In genomic region chr3:109248801-109249200, GRCm38 (mm10) we compare ENCODE assay signal across 24 mouse cellular contexts.
A peak's percentile ranks its signal among the peaks of the same experiment; 100 is the strongest.
DNase-seq lines count a peak whose midpoint lies in the region; ATAC-seq lines count a peak whose summit lies in the region.
"Had no signal": no experiment of that assay in that cellular context is flagged by ENCODE, and none has a peak within 500 bp of the region (broad histone marks: within the 10 kb centered on the region; RNA-seq: fewer than 3 reads in every experiment).

No protein-coding gene starts in this region.

- H3K4me1 ChIP-seq in heart, embryonic 12.5 days (replicated peaks), result peaks cover 16% of the 10 kb centered on the region
- H3K4me1 ChIP-seq: kidney, embryonic 15.5 days; midbrain, embryonic 15.5 days; neural tube, embryonic 12.5 days had no signal

- H3K4me2 ChIP-seq in heart, embryonic 12.5 days, result no peak overlapping the region
- H3K4me2 ChIP-seq: hindbrain, embryonic 12.5 days; kidney, embryonic 15.5 days; limb, embryonic 13.5 days; liver, embryonic 12.5 days; midbrain, embryonic 15.5 days; neural tube, embryonic 12.5 days had no signal

- DNase-seq in heart, adult 11 months, result peak; percentile 92
- peak; percentile 28 to 35 for DNase-seq in left cerebral cortex, postnatal 36 days (ENCODE audit: low spot score in 2 of 2)
- DNase-seq in left cerebral cortex, postnatal 4 days, result no peak
- DNase-seq in Muller cell, postnatal 12 days (ENCODE audit: inconsistent ontology term), result peak; percentile 67
- peak; percentile 81 for DNase-seq in brain, adult 2 months (ENCODE audit: low read depth, low spot score)
- no peak for DNase-seq in lung, postnatal 36 days
- DNase-seq in lung, postnatal 14 days, result no peak
- DNase-seq: adrenal gland, postnatal 25 days; cerebellum, adult 11-12 months; cerebellum, postnatal 10 days; forebrain, postnatal 0 days; gastrocnemius, postnatal 14 days; heart, postnatal 10 days; lung, adult 18-20 months; retina, postnatal 1 day; spleen, adult 18-20 months had no signal

- H3K4me3 ChIP-seq in heart, embryonic 12.5 days, result no peak overlapping the region
- H3K4me3 ChIP-seq: embryonic facial prominence, embryonic 10.5 days; hindbrain, embryonic 12.5 days; kidney, embryonic 15.5 days; limb, embryonic 13.5 days; liver, embryonic 12.5 days; midbrain, embryonic 15.5 days; neural tube, embryonic 12.5 days had no signal

- H3K36me3 ChIP-seq in heart, embryonic 12.5 days, result no peaks in the 10 kb centered on the region
- H3K36me3 ChIP-seq: embryonic facial prominence, embryonic 10.5 days; hindbrain, embryonic 12.5 days; kidney, embryonic 15.5 days; limb, embryonic 13.5 days; liver, embryonic 12.5 days; midbrain, embryonic 15.5 days; neural tube, embryonic 12.5 days had no signal

- no peak for ATAC-seq in heart, embryonic 12.5 days (ENCODE audit: insufficient number of reproducible peaks, low FRiP score)
- ATAC-seq: forebrain, postnatal 0 days; liver, embryonic 12.5 days; midbrain, embryonic 15.5 days had no signal

- intact Hi-C loops in left cerebral cortex, postnatal 36 days (cut with DNase I), result no loop called here
- intact Hi-C loops in left cerebral cortex, postnatal 4 days (cut with DNase I), result no loop called here

- H3K27me3 ChIP-seq in heart, embryonic 12.5 days (replicated peaks), result no peaks in the 10 kb centered on the region
- H3K27me3 ChIP-seq: hindbrain, embryonic 12.5 days; kidney, embryonic 15.5 days; limb, embryonic 13.5 days; liver, embryonic 12.5 days; midbrain, embryonic 15.5 days; neural tube, embryonic 12.5 days had no signal

- no peak overlapping the region for H3K27ac ChIP-seq in heart, embryonic 12.5 days (ENCODE audit: poor library complexity, severe bottlenecking)
- H3K27ac ChIP-seq: embryonic facial prominence, embryonic 10.5 days; hindbrain, embryonic 12.5 days; limb, embryonic 13.5 days; liver, embryonic 12.5 days; midbrain, embryonic 15.5 days; neural tube, embryonic 12.5 days had no signal

- peaks cover 6% of the 10 kb centered on the region for H3K9me3 ChIP-seq in heart, embryonic 12.5 days (replicated peaks)
- H3K9me3 ChIP-seq: hindbrain, embryonic 12.5 days; kidney, embryonic 15.5 days; liver, embryonic 12.5 days; midbrain, embryonic 15.5 days; neural tube, embryonic 12.5 days had no signal

- WGBS in heart, embryonic 12.5 days, result 41% methylated on average over 1 of the region's 1 CpGs

- no peak overlapping the region for H3K9ac ChIP-seq in heart, embryonic 12.5 days
- H3K9ac ChIP-seq: forebrain, postnatal 0 days; hindbrain, embryonic 12.5 days; kidney, embryonic 15.5 days; limb, embryonic 13.5 days; liver, embryonic 12.5 days; midbrain, embryonic 15.5 days; neural tube, embryonic 12.5 days had no signal

Comparison
In these comparisons a context has a peak if more than half of its experiments do, and no peak if none do; other contexts are left out.
1. DNase-seq: peak in heart, adult 11 months (single experiment), left cerebral cortex, postnatal 36 days (2 of 2), Muller cell, postnatal 12 days (single experiment) and brain, adult 2 months (single experiment); none in left cerebral cortex, postnatal 4 days (single experiment), lung, postnatal 36 days (single experiment) and lung, postnatal 14 days (single experiment).